ENCODE assay signal across 16 mouse cellular contexts in the genomic region with DNA sequence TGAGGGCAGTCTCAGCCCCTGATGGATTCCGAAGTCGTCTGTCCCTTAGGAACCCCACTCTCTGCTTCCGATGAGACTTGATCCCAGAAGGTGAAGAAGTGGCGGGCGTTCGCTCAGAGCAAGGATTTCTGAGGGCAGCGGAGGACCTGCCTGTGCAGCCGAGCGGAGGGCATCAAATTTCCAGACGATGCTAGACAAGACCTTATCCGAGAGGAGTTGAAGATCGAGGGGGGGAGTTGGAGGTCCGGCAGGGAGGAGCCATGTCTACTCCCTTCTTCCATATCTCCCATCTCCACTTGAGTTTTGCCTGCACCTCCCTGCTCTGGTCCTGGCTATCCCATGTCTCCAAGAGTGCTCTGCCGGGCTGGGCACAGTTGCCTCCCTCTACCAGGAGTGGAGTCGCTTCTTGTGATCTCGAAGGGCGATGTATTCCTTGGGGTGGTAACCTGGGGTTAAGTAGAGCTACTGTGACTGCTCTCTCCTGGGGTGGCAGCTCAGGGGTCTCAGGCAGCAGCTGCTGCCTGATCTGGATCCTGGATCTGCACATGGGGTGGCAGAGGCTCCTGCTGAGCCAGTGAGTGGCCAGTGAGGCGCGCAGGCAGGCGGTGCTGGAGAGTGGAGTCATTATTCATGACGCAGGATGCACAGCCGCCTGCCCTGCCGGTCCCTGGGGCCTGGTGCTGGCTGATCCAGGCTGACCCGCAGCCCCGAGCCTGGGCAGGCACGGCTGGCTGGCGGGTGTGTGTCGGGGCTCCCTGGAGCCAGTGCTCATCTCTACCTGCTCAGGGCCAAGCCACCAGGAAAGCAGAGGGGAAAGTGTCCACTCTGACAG. TPM values are rescaled to one million over a fixed set of nuclear protein-coding genes. Genes with fewer than 3 reads are reported as not detected.
A peak's percentile ranks its signal among the peaks of the same experiment; 100 is the strongest.
DNase-seq lines count a peak whose midpoint lies in the region; ATAC-seq lines count a peak whose summit lies in the region.
"Had no signal": no experiment of that assay in that cellular context is flagged by ENCODE, and none has a peak within 500 bp of the region (broad histone marks: within the 10 kb centered on the region; RNA-seq: fewer than 3 reads in every experiment).

No protein-coding gene starts in this region.

- H3K9me3 ChIP-seq in midbrain, embryonic 11.5 days (ENCODE audit: control insufficient read depth, low read length) = no peaks in the 10 kb centered on the region
- H3K9me3 ChIP-seq: embryonic facial prominence, embryonic 12.5 days; forebrain, embryonic 13.5 days; liver, embryonic 12.5 days had no signal

- H3K4me2 ChIP-seq in midbrain, embryonic 11.5 days = no peak overlapping the region
- H3K4me2 ChIP-seq: embryonic facial prominence, embryonic 12.5 days; forebrain, embryonic 13.5 days; liver, embryonic 12.5 days had no signal

- no peak overlapping the region for H3K9ac ChIP-seq in midbrain, embryonic 11.5 days (ENCODE audit: low read length)
- H3K9ac ChIP-seq: embryonic facial prominence, embryonic 12.5 days; forebrain, embryonic 13.5 days; liver, embryonic 12.5 days had no signal

- no peak overlapping the region for H3K4me3 ChIP-seq in midbrain, embryonic 11.5 days (ENCODE audit: low read depth, low read length)
- H3K4me3 ChIP-seq: embryonic facial prominence, embryonic 12.5 days; forebrain, embryonic 13.5 days; liver, embryonic 12.5 days had no signal

- ATAC-seq in midbrain, embryonic 11.5 days (ENCODE audit: low FRiP score) = peak; percentile 69
- ATAC-seq: forebrain, embryonic 13.5 days; intestine, embryonic 16.5 days; liver, embryonic 12.5 days had no signal

- no peaks in the 10 kb centered on the region for H3K36me3 ChIP-seq in midbrain, embryonic 11.5 days (ENCODE audit: control insufficient read depth, insufficient read depth, low read length)
- H3K36me3 ChIP-seq: embryonic facial prominence, embryonic 12.5 days; liver, embryonic 12.5 days had no signal

- WGBS in midbrain, embryonic 11.5 days = 35% methylated on average over 28 of the region's 28 CpGs

- H3K4me1 ChIP-seq in midbrain, embryonic 11.5 days (ENCODE audit: control insufficient read depth, insufficient read depth, low read length) = peaks cover 10% of the 10 kb centered on the region
- H3K4me1 ChIP-seq: embryonic facial prominence, embryonic 12.5 days; liver, embryonic 12.5 days had no signal

- no peaks in the 10 kb centered on the region; the same call in 1 of the 2 replicates for H3K27me3 ChIP-seq in midbrain, embryonic 11.5 days (ENCODE audit: control insufficient read depth, insufficient read depth, low read length)
- H3K27me3 ChIP-seq: embryonic facial prominence, embryonic 12.5 days had no signal

- 0 out of 2 replicates have a peak overlapping the region, but pooled peaks have one; percentile 9 for H3K27ac ChIP-seq in midbrain, embryonic 11.5 days (ENCODE audit: low read depth, low read length)
- H3K27ac ChIP-seq: embryonic facial prominence, embryonic 12.5 days; forebrain, embryonic 13.5 days; liver, embryonic 12.5 days had no signal

- DNase-seq in embryo, embryonic 10 days (ENCODE audit: low spot score) = peak; percentile 25
- no peak for DNase-seq in embryo, embryonic 9.5 days (ENCODE audit: extremely low spot score)
- peak; percentile 22 to 39 for DNase-seq in kidney, postnatal 4 days
- DNase-seq in kidney, postnatal 10 days = no peak
- DNase-seq in midbrain, embryonic 11.5 days (ENCODE audit: low spot score, missing footprints) = no peak
- peak; percentile 53 for DNase-seq in retina, postnatal 1 day
- no peak for DNase-seq in liver
- no peak for DNase-seq in cerebellum, postnatal 25 days
- DNase-seq: adrenal gland, postnatal 10 days; cerebellum, adult 8-10 months; heart, adult 18-20 months; layer of hippocampus, adult 9-11 months had no signal

RNA-seq across cellular contexts. Expression of gene Nphp4, which starts 58.1 kb away (rescaled TPM):
- polyA plus RNA-seq in midbrain, embryonic 11.5 days (2014; fragmentation: Nextera tagmentation; extraction: Ambion mirVana) = 4.4 and 4.8 TPM in 2 replicates

RNA-seq across cellular contexts. Expression of gene Kcnab2, which starts 59.2 kb away (rescaled TPM):
- 10.5 and 11.0 TPM in 2 replicates for polyA plus RNA-seq in midbrain, embryonic 11.5 days (2014; fragmentation: Nextera tagmentation; extraction: Ambion mirVana)

Comparison
In these comparisons a context has a peak if more than half of its experiments do, and no peak if none do; other contexts are left out.
1. DNase-seq: peak in embryo, embryonic 10 days (single experiment), kidney, postnatal 4 days (2 of 2) and retina, postnatal 1 day (single experiment); none in embryo, embryonic 9.5 days (single experiment), kidney, postnatal 10 days (single experiment), midbrain, embryonic 11.5 days (single experiment), liver (single experiment) and cerebellum, postnatal 25 days (0 of 2).